Mouse (Mus musculus): ENCODE measurements around the gene Zim1. TPM values are rescaled to one million over a fixed set of nuclear protein-coding genes. Genes with fewer than 3 reads are reported as not detected.

Gene Zim1
- total RNA-seq (2022), result 1 to 10 TPM; 2.3 to 4.0 (median 3.2) TPM

DNA sequence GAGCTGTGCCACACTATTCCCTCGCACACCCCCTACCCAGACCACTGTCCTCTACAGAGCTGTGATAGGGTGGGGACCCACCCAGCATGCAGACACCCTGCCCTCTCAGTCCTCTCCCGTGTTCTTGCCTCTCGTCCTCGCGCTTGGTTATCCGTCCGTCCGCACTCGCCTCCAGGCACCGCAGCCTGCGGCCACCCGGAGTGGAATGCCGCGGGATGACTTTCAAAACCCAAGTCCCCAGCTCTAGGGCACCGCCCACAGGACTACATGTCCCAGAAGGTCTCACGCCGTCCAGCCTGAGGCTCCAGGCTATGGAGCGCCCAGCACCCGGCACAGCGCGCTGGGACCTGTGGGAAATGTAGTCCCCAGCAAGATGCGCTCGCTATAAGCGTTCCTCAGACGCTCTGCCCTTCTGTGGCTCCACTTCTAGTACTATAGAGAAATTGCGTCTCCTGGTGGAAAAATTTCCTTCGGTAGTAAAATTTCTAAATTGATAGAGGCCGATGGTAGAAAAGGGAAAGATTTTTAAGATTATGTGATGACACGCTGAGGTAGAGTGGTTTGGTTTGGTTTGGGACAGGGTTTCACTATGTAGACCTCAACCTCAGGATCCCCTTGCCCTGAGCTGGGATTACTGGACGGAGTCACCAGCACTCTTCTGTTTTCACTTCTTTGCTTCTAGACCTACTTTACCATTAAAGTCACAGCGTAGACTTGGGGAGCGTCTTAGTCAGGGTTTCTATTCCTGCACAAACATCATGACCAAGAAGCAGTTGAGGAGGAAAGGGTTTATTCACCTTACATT, at the start of gene Zim1:
Zim1 (minus strand) TSS at position 210 of the 805 bp plus-strand sequence.
- peak; percentile 60 for DNase-seq (ENCODE audit: low spot score)

DNA sequence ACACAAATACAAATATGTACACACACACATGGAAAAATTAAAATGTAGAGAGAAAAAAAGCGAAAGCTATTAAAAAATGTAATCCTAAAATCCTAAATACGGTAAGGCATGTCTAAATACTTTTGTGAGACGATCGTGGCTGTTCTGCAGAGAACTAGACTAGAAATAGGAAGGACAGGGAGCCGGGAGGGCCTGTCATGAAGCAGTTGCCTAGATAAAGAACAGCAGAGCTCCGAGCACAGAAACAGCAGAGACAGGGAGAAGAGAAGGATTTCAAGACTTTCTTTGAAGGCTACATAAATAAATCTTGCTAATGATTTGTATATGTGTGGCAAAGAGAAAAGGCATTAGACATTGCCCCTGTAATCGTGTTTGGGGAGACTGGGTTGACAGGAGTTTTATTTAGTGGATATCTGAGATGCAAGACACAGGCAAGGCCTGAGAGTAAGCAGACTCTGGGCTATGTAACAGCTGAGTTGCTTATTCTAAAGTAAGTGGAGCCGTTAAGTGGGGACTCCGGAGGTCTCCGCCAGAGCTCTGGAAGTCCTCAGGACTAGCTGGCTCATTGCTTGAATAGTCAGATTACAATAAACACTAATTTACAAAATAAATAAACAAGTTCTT, 48.1 kb upstream of the Zim1 start:
- DNase-seq (ENCODE audit: low spot score), result no peak

DNA sequence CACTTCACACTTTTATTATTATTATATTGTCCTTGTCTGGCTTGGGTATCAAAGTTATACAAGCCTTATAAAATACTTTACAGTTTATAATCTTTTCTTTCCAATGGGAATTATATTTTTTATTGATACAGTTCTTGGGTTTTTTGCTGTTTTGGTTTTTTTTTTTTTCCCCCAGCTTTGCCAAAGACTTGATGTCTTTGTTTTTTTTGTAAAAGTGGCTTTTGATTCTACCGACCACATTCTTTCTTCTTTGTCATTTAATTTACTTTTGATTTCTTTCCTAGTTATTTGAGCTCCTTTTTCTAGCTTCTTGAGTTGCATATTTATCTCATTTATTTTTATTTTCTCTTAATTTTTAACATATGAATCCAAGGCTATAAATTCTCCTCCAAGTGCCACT, 39.8 kb upstream of the Zim1 start:
- DNase-seq (ENCODE audit: low spot score), result no peak

DNA sequence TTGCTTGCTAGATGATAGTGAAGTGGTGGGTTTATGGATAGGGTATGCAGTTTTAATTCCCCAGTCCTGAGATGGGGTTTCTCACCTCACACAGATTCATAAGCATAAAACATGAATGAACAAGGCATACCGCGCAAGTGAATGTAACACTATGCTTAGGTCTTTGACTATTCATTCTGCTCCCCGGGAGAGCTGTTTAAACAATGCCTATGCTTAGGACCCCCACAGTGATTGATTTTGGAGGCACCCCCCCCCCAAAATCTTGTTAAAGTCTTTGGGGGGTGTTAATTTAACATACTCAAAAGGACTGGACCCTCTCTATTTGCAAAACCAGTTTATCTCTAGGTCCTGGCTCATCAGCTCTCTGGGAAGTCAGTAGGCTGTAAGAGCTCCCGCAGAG, 35.7 kb upstream of the Zim1 start:
- DNase-seq (ENCODE audit: low spot score), result no peak

DNA sequence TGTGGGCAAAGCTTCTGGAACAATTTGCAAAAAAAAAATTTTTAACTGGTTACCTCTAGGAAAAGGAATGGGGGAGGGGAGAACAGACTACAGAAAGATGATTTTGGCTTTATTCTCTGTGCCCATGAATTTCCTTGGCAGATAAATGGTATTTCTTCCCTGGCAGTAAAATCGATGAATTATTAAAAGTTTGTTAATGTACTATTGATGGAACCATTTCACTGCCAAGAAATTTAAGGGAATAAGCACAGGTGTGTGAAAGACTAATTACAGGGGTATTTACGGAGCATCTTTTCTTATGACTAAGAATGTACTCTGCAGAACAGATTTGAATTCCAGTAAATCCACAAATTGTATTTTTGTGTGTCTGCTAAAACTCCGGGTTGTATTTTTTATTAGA, 35.1 kb upstream of the Zim1 start:
- no peak for DNase-seq (ENCODE audit: low spot score)

DNA sequence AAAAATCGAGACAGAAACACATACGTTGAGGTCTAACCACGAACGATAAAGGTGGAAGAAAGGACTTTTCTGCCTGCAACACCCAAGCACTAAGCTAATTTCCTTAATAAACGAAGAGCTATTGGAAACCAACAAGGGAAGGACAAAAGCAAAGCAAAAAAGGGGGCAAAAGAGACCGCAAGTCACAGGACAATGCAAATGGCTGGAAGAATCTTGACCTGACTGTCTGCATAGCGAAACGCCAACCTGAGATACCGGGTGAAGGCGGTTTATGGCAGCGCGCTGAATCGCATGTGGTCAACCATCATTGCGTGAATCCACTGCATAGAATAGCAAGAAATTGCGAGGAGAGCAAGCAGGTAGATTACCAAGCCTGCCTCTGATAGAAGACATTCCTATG, 34.6 kb upstream of the Zim1 start:
- DNase-seq (ENCODE audit: low spot score), result no peak

DNA sequence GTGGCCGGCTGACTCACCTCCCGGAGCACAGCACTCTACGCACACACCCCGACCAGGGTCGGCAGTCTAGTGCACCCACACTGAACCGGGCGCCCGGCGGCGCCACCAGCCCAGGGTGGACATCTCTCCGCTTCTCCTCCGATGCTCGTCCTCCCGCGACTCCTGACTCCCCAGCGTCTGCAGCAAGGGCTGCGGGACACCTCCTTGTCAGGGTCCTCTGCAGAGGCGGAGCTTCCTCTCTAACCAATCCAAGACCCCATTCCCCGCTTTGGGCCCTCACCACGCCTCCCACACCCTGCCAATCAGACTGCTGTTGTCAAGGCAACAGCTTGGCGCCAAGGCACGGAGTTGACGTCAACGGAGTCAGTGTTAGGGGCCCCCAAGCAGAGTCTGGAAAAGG, 34.0 kb upstream of the Zim1 start, which contains the start of the genes Peg3 and Usp29:
Peg3 (minus strand) TSS at position 191 of the 400 bp plus-strand sequence.
Usp29 (plus strand) TSS at position 338 of the 400 bp plus-strand sequence.
- peak; percentile 51 for DNase-seq (ENCODE audit: low spot score)

DNA sequence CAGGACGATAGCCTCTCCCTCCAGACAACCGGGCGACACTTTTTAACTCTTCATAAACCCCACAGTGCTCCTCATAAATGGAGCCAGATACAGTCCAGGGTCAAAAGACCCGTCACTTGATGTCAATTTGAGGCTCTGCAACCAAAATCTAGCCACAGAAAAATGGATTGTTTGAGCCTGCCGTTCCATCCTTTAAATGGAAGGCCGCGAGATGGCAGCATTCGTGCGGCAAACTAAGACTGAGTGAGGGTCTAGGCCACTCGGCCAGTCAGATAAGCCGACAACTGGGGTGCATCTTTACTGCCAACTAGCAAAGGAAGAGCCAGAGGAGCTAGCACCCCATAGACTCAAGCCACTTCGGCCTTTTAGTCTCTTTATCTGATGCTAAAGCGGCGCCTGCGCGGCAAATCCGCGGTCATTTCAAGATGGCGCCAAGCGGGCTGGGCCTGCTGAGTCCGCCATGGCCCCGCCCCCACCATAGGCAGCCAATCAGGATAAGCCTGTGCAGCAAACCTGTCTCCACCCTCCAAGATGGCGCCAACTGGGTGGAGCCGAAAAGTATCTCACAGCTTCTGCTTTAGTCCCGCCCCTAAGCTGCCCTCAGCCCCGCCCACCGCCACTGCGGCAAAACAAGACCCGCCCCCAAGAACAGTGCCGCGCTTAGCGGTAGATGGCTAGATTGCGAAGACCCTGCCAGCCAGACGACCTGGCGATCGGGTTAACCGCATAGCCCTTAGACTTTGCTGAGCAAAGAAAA, 33.0 kb upstream of the Zim1 start:
- DNase-seq (ENCODE audit: low spot score), result peak; percentile 92

DNA sequence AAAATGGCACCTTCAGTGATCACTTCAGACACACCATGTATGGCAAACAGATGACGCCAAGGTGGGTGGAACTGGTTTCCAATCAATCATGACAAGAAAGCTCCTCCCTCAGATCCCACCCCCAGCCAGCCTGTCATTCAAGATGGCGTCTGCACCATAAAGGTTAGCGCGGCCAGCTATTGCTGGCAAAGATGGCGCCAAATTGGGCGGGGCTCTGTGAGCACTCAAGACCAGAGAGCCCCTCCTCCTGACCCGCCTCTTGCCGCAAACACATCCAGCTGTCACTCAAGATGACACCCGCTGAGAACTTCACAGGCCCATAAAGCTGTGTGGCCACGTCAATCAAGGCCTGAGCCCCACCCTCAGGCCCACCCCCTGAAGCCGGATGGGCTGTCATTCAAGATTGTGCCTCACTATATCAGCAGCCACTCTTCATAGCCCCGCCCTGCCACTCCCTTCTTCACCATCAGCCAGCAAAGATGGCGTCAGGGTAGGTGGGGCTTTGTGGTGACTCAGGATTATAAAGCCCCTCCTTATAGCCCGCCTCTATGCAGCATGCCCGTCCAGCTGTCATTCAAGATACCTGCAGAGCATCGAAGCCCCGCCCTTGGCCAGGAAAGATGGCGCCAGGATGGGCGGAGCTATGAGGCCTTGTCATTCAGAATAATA, 32.1 kb upstream of the Zim1 start:
- DNase-seq (ENCODE audit: low spot score), result peak; percentile 90

DNA sequence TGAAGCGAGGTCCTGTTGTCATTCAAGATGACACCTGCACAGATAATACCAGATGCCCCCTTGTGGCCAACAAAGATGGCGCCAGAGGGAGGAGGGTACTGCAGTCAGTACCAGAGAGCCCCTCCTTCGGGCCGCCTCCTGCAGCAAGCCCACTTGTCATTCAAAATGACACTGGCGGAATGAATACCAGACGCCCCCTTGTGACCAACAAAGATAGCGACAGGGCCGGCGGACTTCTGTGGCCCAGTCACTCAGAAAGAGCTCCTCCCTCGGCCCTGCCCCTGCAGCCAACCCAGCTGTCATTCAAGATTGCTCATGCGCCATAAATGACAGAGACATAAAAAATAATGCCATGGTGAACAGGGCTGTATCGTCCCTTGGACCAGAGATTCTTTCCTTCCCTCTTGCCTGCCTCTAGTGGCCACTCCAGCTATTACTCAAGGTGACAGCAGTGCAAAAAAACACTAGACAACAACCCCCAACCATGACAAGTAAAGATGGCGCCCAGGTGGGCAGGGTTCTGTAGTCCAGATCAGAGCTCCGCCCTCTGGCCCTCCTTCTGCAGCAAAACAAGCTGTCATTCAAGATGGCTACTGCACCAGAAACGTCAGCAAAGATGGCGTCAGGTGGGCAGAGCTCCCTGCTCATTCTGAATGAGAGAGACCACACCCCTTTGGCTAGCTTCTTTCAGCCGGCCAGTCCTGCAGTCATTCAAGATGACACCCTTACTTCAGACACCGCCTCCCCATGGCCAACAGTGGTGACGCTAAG, 31.3 kb upstream of the Zim1 start:
- peak; percentile 78 for DNase-seq (ENCODE audit: low spot score)

DNA sequence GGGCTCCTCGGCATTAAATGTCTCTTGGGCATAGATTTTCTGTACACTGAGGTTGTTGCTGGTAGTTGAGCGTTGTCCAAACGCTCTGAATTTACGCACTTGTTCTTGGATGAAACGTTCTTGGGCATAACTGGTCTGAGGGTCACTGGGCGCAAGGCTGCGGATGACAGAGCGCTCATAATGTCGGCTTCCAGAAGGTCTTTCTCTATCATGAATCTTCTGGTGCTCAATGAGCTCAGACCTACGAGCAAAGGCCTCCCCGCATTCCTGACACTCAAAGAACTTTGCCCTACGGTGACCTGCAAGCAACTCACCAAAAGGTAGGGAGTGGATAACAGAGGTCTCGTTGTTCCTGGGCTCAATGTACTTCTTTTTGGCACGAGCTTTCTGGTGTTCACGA, 13.1 kb upstream of the Zim1 start:
- DNase-seq (ENCODE audit: low spot score), result no peak

DNA sequence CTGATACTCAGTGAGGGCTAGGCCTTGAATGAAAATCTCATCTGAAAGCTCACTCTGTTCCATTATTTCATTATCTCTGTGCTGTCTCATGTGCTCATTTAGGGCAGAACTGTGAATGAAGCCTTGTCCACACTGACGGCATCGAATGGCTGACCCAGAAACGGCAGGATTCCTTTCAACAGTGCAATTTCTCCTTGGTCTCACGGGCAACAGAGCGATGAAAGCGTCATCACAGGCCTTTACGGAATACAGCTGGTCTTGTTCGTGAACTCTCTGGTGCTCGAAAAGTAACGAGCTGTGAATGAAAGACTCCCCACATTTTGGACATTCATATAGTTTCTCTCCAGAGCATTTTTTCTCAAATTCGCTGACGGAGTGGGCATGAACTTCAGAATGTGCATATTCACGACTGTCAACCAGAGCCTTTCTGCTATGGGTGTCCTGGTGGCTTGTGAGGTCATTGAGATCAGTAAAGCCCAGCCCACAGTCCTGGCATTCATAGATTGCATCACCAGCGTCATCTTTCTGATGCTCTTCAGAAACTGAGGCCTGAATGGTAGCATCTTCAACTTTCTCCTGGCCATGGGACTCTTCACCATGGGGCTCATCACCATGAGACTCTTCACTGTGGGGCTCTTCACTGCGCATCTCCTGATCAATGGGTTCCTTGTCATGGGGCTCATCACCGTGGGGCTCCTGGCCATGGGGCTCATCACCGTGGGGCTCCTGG, 12.4 kb upstream of the Zim1 start:
- no peak for DNase-seq (ENCODE audit: low spot score)

DNA sequence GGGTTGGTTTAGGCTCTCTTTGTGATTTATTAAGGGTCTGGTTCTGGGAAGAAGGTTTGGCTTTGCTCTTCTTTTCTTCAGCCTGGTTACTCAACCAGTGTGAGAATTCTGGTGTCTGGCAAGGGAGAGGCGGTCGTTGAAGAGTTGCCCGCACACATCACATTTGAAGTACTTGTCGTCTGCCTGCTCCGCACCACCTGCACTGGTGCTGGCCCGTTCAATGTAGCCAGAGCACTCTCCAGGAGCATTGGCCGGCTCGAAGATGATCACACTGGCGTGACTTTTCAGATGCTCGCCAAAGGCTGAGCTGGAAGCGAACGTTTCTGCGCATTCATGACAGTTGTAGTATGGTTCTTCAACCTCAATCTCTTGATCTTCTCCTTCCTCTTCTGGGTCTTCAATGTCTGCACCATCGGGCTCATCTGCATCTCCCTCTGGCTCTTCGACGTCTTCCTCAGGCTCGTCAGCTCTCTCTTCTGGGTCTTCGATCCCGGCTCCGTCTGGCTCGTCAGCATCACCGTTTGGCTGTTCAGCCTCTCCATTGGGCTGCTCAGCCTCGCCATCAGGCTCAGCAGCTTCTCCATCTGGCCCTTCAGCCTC, 11.3 kb upstream of the Zim1 start:
- DNase-seq (ENCODE audit: low spot score), result no peak

DNA sequence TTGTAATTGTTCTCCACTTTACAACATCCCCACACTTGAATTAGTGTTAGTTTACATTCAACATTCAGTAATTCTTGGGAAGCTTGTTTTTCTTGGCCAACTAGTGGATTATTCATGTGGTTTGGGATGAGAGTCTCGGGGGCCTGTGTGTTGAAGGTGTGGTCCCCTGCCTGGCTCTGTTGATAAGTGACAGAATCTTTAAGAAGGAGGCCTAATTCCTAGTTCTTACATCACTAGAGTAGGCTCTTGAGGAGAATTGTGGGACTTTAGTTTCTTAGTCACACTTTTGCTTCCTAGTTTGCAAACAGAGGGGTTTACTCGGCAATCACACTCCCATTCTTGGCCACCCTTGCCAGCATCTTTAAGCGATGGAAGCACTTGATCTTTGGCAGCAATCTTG, 3.0 kb upstream of the Zim1 start:
- no peak for DNase-seq (ENCODE audit: low spot score)

DNA sequence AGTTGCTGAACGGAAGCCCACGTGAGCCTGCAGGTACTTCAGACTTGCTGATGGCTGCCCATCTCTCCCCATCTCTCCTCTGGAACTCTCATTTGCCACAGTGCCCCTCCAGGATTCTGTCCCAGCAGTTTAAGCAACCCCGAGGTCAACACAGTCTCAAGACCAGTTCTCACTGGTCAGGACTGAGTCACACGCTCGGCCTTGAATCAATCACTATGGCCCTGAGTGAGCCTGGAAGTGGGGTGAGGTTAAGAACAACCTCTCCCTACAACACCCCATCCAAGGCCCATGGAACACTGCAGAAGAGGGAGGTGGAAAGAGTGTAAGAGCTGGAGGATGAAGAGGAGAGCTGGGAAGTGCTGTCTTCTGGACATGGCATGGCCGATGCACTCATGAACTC, 10.7 kb downstream of the Zim1 start:
- no peak for DNase-seq (ENCODE audit: low spot score)

DNA sequence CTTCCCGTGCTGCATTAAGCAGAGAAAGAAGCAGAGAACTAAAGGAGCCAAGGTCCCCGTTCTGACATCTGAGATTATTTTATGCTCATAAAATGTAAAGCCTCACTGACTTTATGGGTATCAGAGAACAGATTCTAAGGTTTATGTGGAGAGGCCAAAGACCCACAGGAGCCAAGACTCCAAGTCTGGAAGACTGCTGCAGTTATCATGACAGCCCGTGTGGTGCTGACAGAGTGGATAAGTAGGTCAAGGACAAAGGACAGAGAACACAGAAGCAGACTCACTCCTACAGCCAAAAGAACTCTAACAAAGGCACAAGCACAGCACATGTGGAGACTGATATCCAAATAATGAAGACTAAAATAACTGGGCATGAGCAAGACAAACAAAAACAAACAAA, 29.5 kb downstream of the Zim1 start:
- DNase-seq (ENCODE audit: low spot score), result peak; percentile 13

DNA sequence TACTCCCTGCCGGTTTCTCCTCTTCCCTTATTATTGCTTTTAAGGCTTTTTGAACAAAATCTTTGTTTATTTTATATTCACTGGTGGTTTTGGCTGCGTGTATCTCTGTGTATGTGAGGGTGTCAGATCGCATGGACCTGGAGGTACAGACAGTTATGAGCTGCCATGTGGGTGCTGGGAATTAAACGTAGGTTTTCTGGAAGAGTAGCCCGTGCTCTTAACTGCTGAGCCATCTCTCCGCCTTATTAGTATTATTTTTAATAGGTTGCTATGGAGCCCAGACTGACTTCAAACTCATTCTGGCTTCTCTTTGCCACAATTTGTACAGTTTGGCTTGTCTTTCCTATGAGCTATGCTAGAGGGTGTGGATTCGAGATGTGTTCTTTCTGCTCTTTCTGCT, 32.8 kb downstream of the Zim1 start:
- DNase-seq (ENCODE audit: low spot score), result no peak

DNA sequence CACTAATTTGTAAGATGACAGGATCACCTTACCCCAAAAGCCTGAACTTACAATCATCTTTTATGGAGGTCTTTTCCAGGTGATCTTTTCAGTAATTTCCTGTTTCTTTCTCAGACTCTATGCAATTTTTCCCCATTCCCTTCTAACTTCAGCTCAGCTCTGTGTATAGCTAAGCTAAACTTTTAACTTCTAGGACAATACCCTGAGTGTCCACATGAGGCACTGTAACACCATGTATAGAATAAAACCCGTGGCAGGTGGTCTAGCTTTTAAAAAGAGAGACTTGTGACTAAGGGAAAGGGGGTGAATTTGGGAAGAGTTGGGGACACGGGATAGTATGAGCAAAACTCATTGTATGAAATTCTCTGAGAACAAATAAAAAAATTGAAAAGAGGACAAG, 36.6 kb downstream of the Zim1 start:
- peak; percentile 25 for DNase-seq (ENCODE audit: low spot score)

DNA sequence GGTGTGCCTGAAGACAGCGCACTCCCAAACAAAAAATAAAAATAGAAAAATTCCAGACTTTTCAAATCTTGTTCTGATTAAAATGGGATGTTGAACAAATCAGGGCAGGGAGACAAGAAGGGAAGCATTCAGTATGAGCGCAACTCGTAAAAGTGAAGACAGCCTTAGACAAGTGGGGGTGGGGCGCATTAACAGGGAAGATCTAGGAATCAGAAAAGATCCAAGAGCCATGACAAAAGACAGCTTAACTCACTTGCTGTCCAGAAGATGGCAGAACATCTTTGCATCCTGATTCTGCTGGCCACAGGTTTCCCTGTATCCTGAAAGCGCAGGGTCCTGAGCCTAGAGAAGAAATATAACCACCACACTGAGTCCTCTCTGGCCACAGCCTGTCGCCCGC, 37.6 kb downstream of the Zim1 start:
- no peak for DNase-seq (ENCODE audit: low spot score)

DNA sequence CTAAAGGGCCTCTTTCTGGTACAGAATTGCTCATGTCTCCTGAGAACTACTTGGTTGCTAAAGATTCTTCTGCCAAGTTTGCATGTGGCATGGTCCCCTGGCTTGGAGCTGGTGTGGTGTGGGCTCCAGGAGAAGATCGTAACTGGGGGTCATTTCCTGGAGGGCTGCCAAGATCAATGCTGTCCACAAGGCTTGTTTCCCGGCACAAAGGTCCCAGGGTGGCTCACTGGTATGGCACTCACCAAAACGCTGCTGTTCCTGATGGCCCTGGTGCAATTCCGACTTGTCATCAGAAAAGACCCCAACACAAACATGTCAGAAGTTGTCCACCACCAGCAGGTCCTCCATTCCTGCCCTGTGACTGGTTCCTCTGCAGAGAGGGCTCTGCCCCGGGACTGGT, 44.1 kb downstream of the Zim1 start:
- no peak for DNase-seq (ENCODE audit: low spot score)
